Mouse (Mus musculus): ENCODE data around the gene Gm20828. TPM values are rescaled to one million over a fixed set of nuclear protein-coding genes. Genes with fewer than 3 reads are reported as not detected.
"Not testable (repeated sequence)": the region's sequence is repeated elsewhere in the genome, so short reads cannot be mapped to it uniquely, and the experiment has no call there.

Gene Gm20828
- polyA plus RNA-seq (2014; fragmentation: Nextera tagmentation; extraction: Ambion mirVana) = not detected in 2 replicates

DNA sequence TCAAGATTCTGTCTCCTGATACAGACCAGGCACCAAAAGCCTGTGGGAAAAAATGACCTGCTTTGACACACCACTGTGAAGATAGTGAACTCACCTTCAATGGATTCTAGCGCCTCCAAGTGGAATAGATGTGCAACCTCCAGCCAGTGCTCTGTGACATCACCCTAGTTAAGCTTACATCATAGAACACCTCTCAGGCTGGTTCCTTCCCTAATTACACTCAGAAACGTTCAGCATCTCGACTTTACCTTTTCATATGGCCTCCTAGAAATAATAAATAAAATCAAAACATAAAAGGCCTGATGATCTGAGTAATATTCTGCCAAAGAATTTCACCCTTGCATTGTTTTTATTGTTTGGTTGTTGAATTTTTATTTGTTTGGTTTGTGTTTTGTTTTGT lies at the start of gene Gm20828:
Gm20828 (minus strand) TSS at position 101 of the 400 bp plus-strand sequence.
- H3K4me1 ChIP-seq (replicated peaks; ENCODE audit: control insufficient read depth, insufficient read depth, low read length); H3K9me3 ChIP-seq (ENCODE audit: control insufficient read depth, low read length); H3K4me3 ChIP-seq (ENCODE audit: low read depth, low read length); ATAC-seq (replicated peaks; ENCODE audit: low FRiP score); DNase-seq (ENCODE audit: low spot score); H3K27ac ChIP-seq (ENCODE audit: low read depth, low read length); H3K36me3 ChIP-seq (ENCODE audit: control insufficient read depth, insufficient read depth, low read length); H3K27me3 ChIP-seq (replicated peaks; ENCODE audit: control insufficient read depth, insufficient read depth, low read length); H3K4me2 ChIP-seq; H3K9ac ChIP-seq (ENCODE audit: low read depth, low read length): not testable (repeated sequence)
- WGBS = no CpG with 5 or more reads among the region's 3 CpGs
